ENCODE assay signal across 10 mouse cellular contexts in genomic region chr6:137456064-137456463, GRCm38 (mm10).
DNase-seq lines count a peak whose midpoint lies in the region; ATAC-seq and TF ChIP-seq lines count a peak whose summit lies in the region.
"Had no signal": no experiment of that assay in that cellular context is flagged by ENCODE, and none has a peak within 500 bp of the region (broad histone marks: within the 10 kb centered on the region; RNA-seq: fewer than 3 reads in every experiment).

No protein-coding gene starts in this region.

- peak overlapping the region; percentile 44; the same call in 1 of the 2 replicates for H3K9ac ChIP-seq in heart, embryonic 13.5 days
- H3K9ac ChIP-seq in lung, embryonic 15.5 days, result no peak overlapping the region
- no peak overlapping the region for H3K9ac ChIP-seq in neural tube, embryonic 14.5 days (replicated peaks; ENCODE audit: low read depth, low read length)
- H3K9ac ChIP-seq: embryonic facial prominence, embryonic 12.5 days had no signal

- intact Hi-C loops in heart, postnatal 36 days (cut with DNase I), result loop anchor here (5.0 kb wide), 2 partner anchors 101 to 206 kb away; no protein-coding TSS in a partner anchor

- 0 out of 2 replicates have a peak, but pooled peaks have one; percentile 11 for ATAC-seq in cerebellum, adult (ENCODE audit: insufficient number of reproducible peaks, low FRiP score, low TSS enrichment)
- ATAC-seq in heart, embryonic 13.5 days (ENCODE audit: extremely low read depth, insufficient number of reproducible peaks, low FRiP score, low TSS enrichment), result no peak
- ATAC-seq in lung, embryonic 15.5 days (ENCODE audit: borderline replicate concordance, extremely low read depth, low FRiP score, low TSS enrichment), result no peak
- peak; percentile 32; the same call in 1 of the 2 replicates for ATAC-seq in neural tube, embryonic 14.5 days (ENCODE audit: low read depth)

- no peaks in the 10 kb centered on the region; the same call in 1 of the 2 replicates for H3K27me3 ChIP-seq in heart, embryonic 13.5 days (replicated peaks)
- H3K27me3 ChIP-seq in lung, embryonic 15.5 days, result no peaks in the 10 kb centered on the region
- no peaks in the 10 kb centered on the region for H3K27me3 ChIP-seq in neural tube, embryonic 14.5 days (ENCODE audit: control insufficient read depth, insufficient read depth, low read length)

- H3K36me3 ChIP-seq in heart, embryonic 13.5 days, result no peaks in the 10 kb centered on the region
- no peaks in the 10 kb centered on the region for H3K36me3 ChIP-seq in lung, embryonic 15.5 days
- H3K36me3 ChIP-seq in neural tube, embryonic 14.5 days (ENCODE audit: control insufficient read depth, insufficient read depth, low read length), result no peaks in the 10 kb centered on the region
- H3K36me3 ChIP-seq: embryonic facial prominence, embryonic 12.5 days had no signal

- H3K4me1 ChIP-seq in heart, embryonic 13.5 days, result peaks cover 32% of the 10 kb centered on the region
- peaks cover 6% of the 10 kb centered on the region for H3K4me1 ChIP-seq in lung, embryonic 15.5 days
- no peaks in the 10 kb centered on the region; the same call in 1 of the 2 replicates for H3K4me1 ChIP-seq in lung, adult 2 months (ENCODE audit: control insufficient read depth, insufficient read depth, low read length)
- H3K4me1 ChIP-seq in neural tube, embryonic 14.5 days (ENCODE audit: control insufficient read depth, insufficient read depth, low read length), result no peaks in the 10 kb centered on the region

- H3K4me2 ChIP-seq in heart, embryonic 13.5 days, result peak overlapping the region; percentile 63
- H3K4me2 ChIP-seq in lung, embryonic 15.5 days, result peak overlapping the region; percentile 29
- H3K4me2 ChIP-seq in neural tube, embryonic 14.5 days (ENCODE audit: low read depth, low read length), result no peak overlapping the region

- peak overlapping the region; percentile 26; the same call in 1 of the 2 replicates for H3K27ac ChIP-seq in heart, embryonic 13.5 days (replicated peaks)
- H3K27ac ChIP-seq in lung, embryonic 15.5 days, result no peak overlapping the region
- H3K27ac ChIP-seq in neural tube, embryonic 14.5 days (ENCODE audit: low read depth, low read length), result no peak overlapping the region
- H3K27ac ChIP-seq: embryonic facial prominence, embryonic 12.5 days; macrophage had no signal

- TF ChIP-seq POLR2A in lung, adult 2 months (IDR thresholded peaks at IDR 0.05; ENCODE audit: borderline replicate concordance, extremely low read depth, low read depth, low read length), result no peak

- TF ChIP-seq CTCF in lung, adult 2 months (IDR thresholded peaks at IDR 0.05; ENCODE audit: insufficient read depth, low read length), result no peak

- no peak for DNase-seq in cerebellum, adult 9-11 months
- DNase-seq in heart, postnatal 36 days, result no peak
- no peak for DNase-seq in lung, adult 2 months
- no peak for DNase-seq in spleen, postnatal 14 days (ENCODE audit: low spot score in 2 of 2)

- H3K4me3 ChIP-seq in heart, embryonic 13.5 days, result peak overlapping the region; percentile 10
- H3K4me3 ChIP-seq in lung, embryonic 15.5 days, result no peak overlapping the region
- H3K4me3 ChIP-seq in lung, adult 2 months (replicated peaks; ENCODE audit: extremely low read depth, low read depth, low read length), result no peak overlapping the region
- H3K4me3 ChIP-seq in neural tube, embryonic 14.5 days (ENCODE audit: low read depth, low read length), result no peak overlapping the region
- H3K4me3 ChIP-seq: embryonic facial prominence, embryonic 12.5 days had no signal

- WGBS in heart, embryonic 13.5 days, result 11% methylated on average over 7 of the region's 7 CpGs
- 37% methylated on average over 7 of the region's 7 CpGs for WGBS in lung, embryonic 15.5 days
- WGBS in lung, adult 2 months, result 44% methylated on average over 7 of the region's 7 CpGs
- 70% methylated on average over 7 of the region's 7 CpGs for WGBS in neural tube, embryonic 14.5 days

- H3K9me3 ChIP-seq in heart, embryonic 13.5 days, result no peaks in the 10 kb centered on the region
- H3K9me3 ChIP-seq in lung, embryonic 15.5 days, result no peaks in the 10 kb centered on the region
- no peaks in the 10 kb centered on the region for H3K9me3 ChIP-seq in neural tube, embryonic 14.5 days (ENCODE audit: control insufficient read depth, low read length)
- H3K9me3 ChIP-seq: embryonic facial prominence, embryonic 12.5 days had no signal

Comparison
In these comparisons a context has a peak if more than half of its experiments do, and no peak if none do; other contexts are left out.
1. ATAC-seq: peak in cerebellum, adult (single experiment) and neural tube, embryonic 14.5 days (single experiment); none in heart, embryonic 13.5 days (single experiment) and lung, embryonic 15.5 days (single experiment).